Mouse (Mus musculus): ENCODE results near the gene Phyh. TPM values are rescaled to one million over a fixed set of nuclear protein-coding genes. Genes with fewer than 3 reads are reported as not detected.

Gene Phyh
- 11.4 and 16.3 TPM in 2 replicates for polyA plus RNA-seq (2012)

GRCm38 (mm10) chr2:4918860-4919739, at the start of gene Phyh:
Gene Phyh, plus strand, starts transcription at chr2:4919019.

DNA sequence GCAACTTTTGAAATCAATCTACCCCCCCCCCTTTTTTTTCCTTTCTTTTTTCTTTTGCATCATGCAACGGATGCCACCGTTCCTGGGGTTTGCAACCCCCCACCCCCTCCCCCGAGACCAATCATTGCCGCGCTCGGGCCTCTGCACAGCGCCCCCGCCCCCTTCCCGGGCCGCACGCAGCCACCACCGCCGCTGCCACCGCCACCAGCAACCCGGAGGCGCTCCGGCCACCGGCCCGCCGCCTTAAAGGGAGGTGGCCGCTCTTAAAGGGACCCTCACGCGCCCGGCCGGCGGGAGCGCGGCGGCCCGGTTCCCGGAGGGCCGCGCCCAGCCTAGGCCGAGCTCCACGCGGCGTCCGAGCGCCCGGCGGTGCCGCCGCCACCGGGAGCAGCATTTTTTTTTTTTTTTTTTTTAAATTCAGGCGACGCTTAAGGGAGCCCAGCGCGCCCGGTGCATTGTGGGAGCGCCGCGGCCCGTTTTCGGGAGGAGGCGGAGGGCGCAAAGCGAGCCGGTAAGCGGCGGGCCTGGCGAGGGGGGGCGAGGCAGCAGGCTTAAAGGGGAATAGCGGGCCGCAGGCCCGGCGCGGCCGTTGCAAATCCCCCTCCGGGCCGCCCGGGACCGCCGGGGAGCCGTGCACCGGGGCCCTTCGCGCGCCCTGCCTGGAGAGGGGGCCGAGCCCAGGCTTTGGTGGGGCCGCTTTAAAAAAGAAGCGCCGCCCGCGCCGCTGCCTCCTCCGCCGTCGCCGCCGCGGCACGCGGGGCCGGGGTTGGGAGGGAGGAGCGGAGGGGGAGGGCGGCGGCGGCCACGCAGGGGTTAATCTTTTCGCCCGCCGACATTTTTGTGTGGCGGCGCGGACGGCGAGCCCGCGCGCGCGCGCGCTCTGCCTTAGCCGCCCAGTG, 37.2 kb upstream of the Phyh start, which contains the start of gene Sephs1:
Gene Sephs1 (plus strand): TSS at position 215 of the 899 bp plus-strand sequence.

GRCm38 (mm10) chr2:4975807-4976206, 57.0 kb downstream of the Phyh start, which contains the start of gene Ucma:
Gene Ucma, plus strand, starts transcription at chr2:4976122.

Other genes with a start within 250 kb of the Phyh start
- 0.23 and 0.29 TPM in 2 replicates for gene Bend7, start 201.2 kb upstream of the Phyh start, polyA plus RNA-seq (2012)
- 6.6 and 6.7 TPM in 2 replicates for gene Sephs1, start 37.5 kb upstream of the Phyh start, polyA plus RNA-seq (2012)
- not detected in 2 replicates for gene Ucma, start 57.1 kb downstream of the Phyh start, polyA plus RNA-seq (2012)
- gene Mcm10, start 93.8 kb downstream of the Phyh start, polyA plus RNA-seq (2012) = 13.9 and 15.7 TPM in 2 replicates
- gene Optn, start 145.0 kb downstream of the Phyh start, polyA plus RNA-seq (2012) = 9.9 and 19.9 TPM in 2 replicates
- gene Ccdc3, start 218.8 kb downstream of the Phyh start, polyA plus RNA-seq (2012) = not detected in 2 replicates

Measured in megakaryocyte-erythroid progenitor cell, adult 5 weeks (primary cell).